Mouse (Mus musculus) limb, embryonic 13.5 days (tissue): ENCODE data around the gene Cdh6. TPM values are rescaled to one million over a fixed set of nuclear protein-coding genes. Genes with fewer than 3 reads are reported as not detected.

Experiments
- ATAC-seq: fragments of 200-750 bp; cut with Nextera tagmentation; 2 replicates; pipeline ENCODE4 v1.8.0; 2017; ENCODE audit warnings: low read depth, moderate number of reproducible peaks, moderate TSS enrichment; ENCODE audit not compliant: low FRiP score
- H3K27ac ChIP-seq: fragments of 300-500 bp; sonication (generic); 2 replicates; pipeline ENCODE4 v1.5.1; 2015; ENCODE audit warnings: inconsistent platforms, mild to moderate bottlenecking, moderate library complexity
- H3K27me3 ChIP-seq: fragments of 300-500 bp; sonication (generic); 2 replicates; pipeline ENCODE4 v1.6.1; 2015; ENCODE audit warnings: mild to moderate bottlenecking, inconsistent platforms
- H3K36me3 ChIP-seq: fragments of 300-500 bp; sonication (generic); 2 replicates; pipeline ENCODE4 v1.6.1; 2015; ENCODE audit warnings: inconsistent platforms, mild to moderate bottlenecking, moderate library complexity
- H3K4me1 ChIP-seq: fragments of 300-500 bp; sonication (generic); 2 replicates; pipeline ENCODE4 v1.6.1; 2015; ENCODE audit warnings: inconsistent platforms
- H3K4me2 ChIP-seq: fragments of 300-500 bp; sonication (generic); replicated peaks from 2 replicates; pipeline ENCODE4 v1.6.1; 2015; ENCODE audit warnings: inconsistent platforms, mild to moderate bottlenecking, moderate library complexity
- H3K4me3 ChIP-seq: fragments of 300-500 bp; sonication (generic); 2 replicates; pipeline ENCODE4 v1.5.1; 2015; ENCODE audit warnings: moderate library complexity, mild to moderate bottlenecking, inconsistent platforms
- H3K9ac ChIP-seq: fragments of 300-500 bp; sonication (generic); 2 replicates; pipeline ENCODE4 v1.6.1; 2015; ENCODE audit warnings: mild to moderate bottlenecking, inconsistent platforms
- H3K9me3 ChIP-seq: fragments of 300-500 bp; sonication (generic); 2 replicates; pipeline ENCODE4 v1.6.1; 2016; ENCODE audit warnings: inconsistent platforms
- WGBS: fragments of 180-500 bp; shearing (Covaris S2); methylation state at CpG from one replicate; pipeline ENCODE4 v1.1.7; 2015; 5-methylcytosine and 5-hydroxymethylcytosine counted together
- polyA plus RNA-seq: library from polyadenylated mRNA; unstranded; fragments of >200 nt; fragmentation: Nextera tagmentation; extraction: Ambion mirVana; gene quantifications from 2 replicates; pipeline ENCODE4 v1.2.1, GENCODE M21; 2015

Gene Cdh6
- polyA plus RNA-seq, 1 experiment from 2014 or later: 14.3 TPM

- H3K9me3 ChIP-seq: no peaks in the 10 kb centered on the region
- H3K36me3 ChIP-seq: no peaks in the 10 kb centered on the region
- H3K4me2 ChIP-seq: no peak overlapping the region
- no peaks in the 10 kb centered on the region for H3K27me3 ChIP-seq
- H3K9ac ChIP-seq: no peak overlapping the region
- no peak overlapping the region for H3K27ac ChIP-seq
- no peak overlapping the region for H3K4me3 ChIP-seq
- ATAC-seq: no peak
- no peaks in the 10 kb centered on the region for H3K4me1 ChIP-seq
- 85% methylated on average over 5 of the region's 5 CpGs for WGBS
These were observed 33.8 kb downstream of the Cdh6 start for GRCm38 (mm10) chr15:13139662-13140061.

- no peak overlapping the region for H3K4me2 ChIP-seq
- no peak overlapping the region for H3K27ac ChIP-seq
- ATAC-seq: no peak
- no peak overlapping the region for H3K4me3 ChIP-seq
- H3K9me3 ChIP-seq: no peaks in the 10 kb centered on the region; the same call in 1 of the 2 replicates
- no peaks in the 10 kb centered on the region for H3K36me3 ChIP-seq
- 69% methylated on average over 6 of the region's 6 CpGs for WGBS
- H3K27me3 ChIP-seq: no peaks in the 10 kb centered on the region
- H3K4me1 ChIP-seq: no peaks in the 10 kb centered on the region
- no peak overlapping the region for H3K9ac ChIP-seq
These were observed 36.3 kb downstream of the Cdh6 start for GRCm38 (mm10) chr15:13137166-13137565.

GRCm38 (mm10) chr15:13134086-13134485 is 39.4 kb downstream of the Cdh6 start:
- Histone ChIP-seq H3K27ac (no peak overlapping the region), H3K4me2 (no peak overlapping the region), H3K4me3 (no peak overlapping the region), H3K36me3 (no peaks in the 10 kb centered on the region), H3K4me1 (no peaks in the 10 kb centered on the region), H3K9ac (no peak overlapping the region), H3K9me3 (no peaks in the 10 kb centered on the region; the same call in 1 of the 2 replicates), H3K27me3 (no peaks in the 10 kb centered on the region)
- no peak for ATAC-seq
- WGBS: 51% methylated on average over 1 of the region's 1 CpGs

- ATAC-seq: no peak
- Histone ChIP-seq H3K9me3 (no peaks in the 10 kb centered on the region; the same call in 1 of the 2 replicates), H3K4me1 (no peaks in the 10 kb centered on the region), H3K27me3 (no peaks in the 10 kb centered on the region), H3K4me2 (no peak overlapping the region), H3K36me3 (no peaks in the 10 kb centered on the region), H3K9ac (no peak overlapping the region), H3K27ac (no peak overlapping the region), H3K4me3 (no peak overlapping the region)
- WGBS: 91% methylated on average over 8 of the region's 8 CpGs
These were observed 40.1 kb downstream of the Cdh6 start for GRCm38 (mm10) chr15:13133370-13133769.

- ATAC-seq: no peak
- Histone ChIP-seq H3K27me3 (no peaks in the 10 kb centered on the region), H3K9ac (no peak overlapping the region), H3K4me3 (no peak overlapping the region), H3K4me1 (no peaks in the 10 kb centered on the region), H3K9me3 (no peaks in the 10 kb centered on the region; the same call in 1 of the 2 replicates), H3K36me3 (no peaks in the 10 kb centered on the region), H3K27ac (no peak overlapping the region), H3K4me2 (no peak overlapping the region)
- whole genome bisulfite sequencing: 93% methylated on average over 3 of the region's 3 CpGs
These were observed 41.0 kb downstream of the Cdh6 start for GRCm38 (mm10) chr15:13132493-13132892.

- WGBS: 77% methylated on average over 5 of the region's 5 CpGs
These were observed 43.2 kb downstream of the Cdh6 start for GRCm38 (mm10) chr15:13130246-13130645.

GRCm38 (mm10) chr15:13100341-13100740 is 73.1 kb downstream of the Cdh6 start:
- WGBS: 51% methylated on average over 6 of the region's 6 CpGs
- no peak overlapping the region for H3K4me2 ChIP-seq
- H3K36me3 ChIP-seq: no peaks in the 10 kb centered on the region
- no peaks in the 10 kb centered on the region for H3K27me3 ChIP-seq
- H3K4me1 ChIP-seq: no peaks in the 10 kb centered on the region
- no peak overlapping the region for H3K9ac ChIP-seq
- no peaks in the 10 kb centered on the region for H3K9me3 ChIP-seq
- H3K4me3 ChIP-seq: no peak overlapping the region
- H3K27ac ChIP-seq: no peak overlapping the region
- ATAC-seq: no peak

More at GRCm38 (mm10) chr15:13130246-13130645, 43.2 kb downstream of the Cdh6 start:
- Histone ChIP-seq H3K4me1 (no peaks in the 10 kb centered on the region), H3K4me3 (no peak overlapping the region), H3K27me3 (no peaks in the 10 kb centered on the region; the same call in 1 of the 2 replicates), H3K9ac (no peak overlapping the region), H3K36me3 (no peaks in the 10 kb centered on the region), H3K27ac (no peak overlapping the region), H3K4me2 (no peak overlapping the region), H3K9me3 (no peaks in the 10 kb centered on the region; the same call in 1 of the 2 replicates)
- ATAC-seq: no peak

- no peak overlapping the region for H3K4me2 ChIP-seq
- H3K36me3 ChIP-seq: no peaks in the 10 kb centered on the region
- no peaks in the 10 kb centered on the region for H3K4me1 ChIP-seq
- ATAC-seq: no peak
- no peak overlapping the region for H3K9ac ChIP-seq
- H3K27me3 ChIP-seq: no peaks in the 10 kb centered on the region
- no peak overlapping the region for H3K27ac ChIP-seq
- no peak overlapping the region for H3K4me3 ChIP-seq
- no peaks in the 10 kb centered on the region for H3K9me3 ChIP-seq
- WGBS: 75% methylated on average over 6 of the region's 6 CpGs
These were observed 75.6 kb downstream of the Cdh6 start for GRCm38 (mm10) chr15:13097861-13098260.

GRCm38 (mm10) chr15:13095406-13095805 is 78.1 kb downstream of the Cdh6 start:
- peaks cover 4% of the 10 kb centered on the region; the same call in 1 of the 2 replicates for H3K4me1 ChIP-seq
- no peak overlapping the region for H3K27ac ChIP-seq
- H3K4me2 ChIP-seq: no peak overlapping the region
- no peaks in the 10 kb centered on the region for H3K27me3 ChIP-seq
- H3K4me3 ChIP-seq: no peak overlapping the region
- WGBS: 63% methylated on average over 9 of the region's 9 CpGs
- no peaks in the 10 kb centered on the region for H3K9me3 ChIP-seq
- no peak for ATAC-seq
- H3K36me3 ChIP-seq: no peaks in the 10 kb centered on the region
- no peak overlapping the region for H3K9ac ChIP-seq

- WGBS: 83% methylated on average over 7 of the region's 7 CpGs
- Histone ChIP-seq H3K9ac (no peak overlapping the region), H3K27me3 (no peaks in the 10 kb centered on the region), H3K4me3 (no peak overlapping the region), H3K4me1 (peaks cover 4% of the 10 kb centered on the region; the same call in 1 of the 2 replicates), H3K27ac (no peak overlapping the region), H3K36me3 (no peaks in the 10 kb centered on the region), H3K9me3 (no peaks in the 10 kb centered on the region), H3K4me2 (no peak overlapping the region)
- ATAC-seq: no peak
These were observed 78.6 kb downstream of the Cdh6 start for GRCm38 (mm10) chr15:13094881-13095256.

- Histone ChIP-seq H3K9ac (no peak overlapping the region), H3K4me1 (peaks cover 4% of the 10 kb centered on the region; the same call in 1 of the 2 replicates), H3K4me2 (no peak overlapping the region), H3K9me3 (no peaks in the 10 kb centered on the region), H3K27me3 (no peaks in the 10 kb centered on the region), H3K4me3 (no peak overlapping the region), H3K27ac (no peak overlapping the region), H3K36me3 (no peaks in the 10 kb centered on the region)
- WGBS: 86% methylated on average over 19 of the region's 19 CpGs
- ATAC-seq: no peak
These were observed 79.3 kb downstream of the Cdh6 start for GRCm38 (mm10) chr15:13093954-13094880.

- H3K4me3 ChIP-seq: no peak overlapping the region
- H3K4me1 ChIP-seq: peaks cover 4% of the 10 kb centered on the region; the same call in 1 of the 2 replicates
- no peaks in the 10 kb centered on the region for H3K36me3 ChIP-seq
- ATAC-seq: no peak
- H3K9me3 ChIP-seq: no peaks in the 10 kb centered on the region
- no peak overlapping the region for H3K9ac ChIP-seq
- no peaks in the 10 kb centered on the region for H3K27me3 ChIP-seq
- H3K27ac ChIP-seq: no peak overlapping the region
- no peak overlapping the region for H3K4me2 ChIP-seq
- 88% methylated on average over 13 of the region's 13 CpGs for whole genome bisulfite sequencing
These were observed 81.4 kb downstream of the Cdh6 start for GRCm38 (mm10) chr15:13092064-13092463.
